Mouse (Mus musculus) G1E (cell line): Measurements from ENCODE around the gene Ube2n.

Source experiments
- CTCF ChIP-seq: IDR thresholded peaks from 2 replicates; pipeline ENCODE4 v1.5.1; 2012; ENCODE audit warnings: low read depth, low read length, inconsistent platforms, mixed read lengths
- GATA1 ChIP-seq: IDR thresholded peaks from 2 replicates; pipeline ENCODE4 v1.6.1; 2012; ENCODE audit warnings: borderline replicate concordance, low read length, inconsistent platforms, mixed read lengths
- POLR2AphosphoS5 ChIP-seq: IDR thresholded peaks from 2 replicates; pipeline ENCODE4 v1.6.1; 2012; ENCODE audit warnings: low read depth, low read length, inconsistent platforms; ENCODE audit not compliant: insufficient replicate concordance

DNA sequence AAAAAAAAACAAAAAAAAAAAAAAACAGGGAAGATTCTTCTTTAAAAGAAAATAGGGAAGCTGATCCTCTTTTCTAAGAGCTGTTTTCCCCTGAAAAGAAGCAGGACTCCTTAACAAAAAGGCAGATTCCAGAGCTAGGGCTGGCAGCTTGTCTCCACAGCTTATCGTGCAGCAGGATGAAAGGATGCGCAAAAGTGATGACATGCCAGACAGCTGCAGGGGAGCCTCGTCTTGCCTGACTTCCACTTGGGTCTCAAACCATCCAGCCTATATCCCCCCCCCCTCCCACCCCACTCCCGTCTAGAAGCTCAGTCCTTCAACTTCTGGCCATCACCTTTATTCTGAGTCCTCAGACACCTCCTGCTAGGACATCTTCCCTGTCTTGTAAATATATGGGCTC, 46.1 kb upstream of the Ube2n start:
- TF ChIP-seq GATA1: no peak
- no peak for TF ChIP-seq CTCF
- TF ChIP-seq POLR2AphosphoS5: no peak
